Mouse (Mus musculus) midbrain, embryonic 11.5 days (tissue): ENCODE results near the gene S100a14. TPM values are rescaled to one million over a fixed set of nuclear protein-coding genes. Genes with fewer than 3 reads are reported as not detected.

Experiments
- ATAC-seq: fragments of 200-750 bp; cut with Nextera tagmentation; 2 replicates; pipeline ENCODE4 v1.8.0; 2017; ENCODE audit warnings: moderate TSS enrichment, moderate library complexity; ENCODE audit not compliant: low FRiP score
- DNase-seq: peaks from one replicate; pipeline ENCODE4 v3.0.0; 2015; ENCODE audit warnings: low spot score; ENCODE audit errors: missing footprints
- H3K27ac ChIP-seq: fragments of 300-500 bp; sonication (generic); 2 replicates; pipeline ENCODE4 v1.5.1; 2014; ENCODE audit warnings: low read depth, low read length
- H3K27me3 ChIP-seq: fragments of 300-500 bp; sonication (generic); 2 replicates; pipeline ENCODE4 v1.6.1; 2014; ENCODE audit warnings: mild to moderate bottlenecking, low read length, moderate library complexity, mixed read lengths; ENCODE audit not compliant: control insufficient read depth, insufficient read depth
- H3K36me3 ChIP-seq: fragments of 300-500 bp; sonication (generic); 2 replicates; pipeline ENCODE4 v1.6.1; 2014; ENCODE audit warnings: mild to moderate bottlenecking, low read length, moderate library complexity, mixed read lengths; ENCODE audit not compliant: control insufficient read depth, insufficient read depth
- H3K4me1 ChIP-seq: fragments of 300-500 bp; sonication (generic); 2 replicates; pipeline ENCODE4 v1.6.1; 2014; ENCODE audit warnings: low read length; ENCODE audit not compliant: control insufficient read depth, insufficient read depth
- H3K4me2 ChIP-seq: fragments of 300-500 bp; sonication (generic); 2 replicates; pipeline ENCODE4 v1.6.1; 2014; ENCODE audit warnings: mild to moderate bottlenecking, moderate library complexity
- H3K4me3 ChIP-seq: fragments of 300-500 bp; sonication (generic); 2 replicates; pipeline ENCODE4 v1.5.1; 2014; ENCODE audit warnings: low read depth, low read length
- H3K9ac ChIP-seq: fragments of 300-500 bp; sonication (generic); 2 replicates; pipeline ENCODE4 v1.6.1; 2014; ENCODE audit warnings: low read length
- H3K9me3 ChIP-seq: fragments of 300-500 bp; sonication (generic); 2 replicates; pipeline ENCODE4 v1.6.1; 2016; ENCODE audit warnings: low read length; ENCODE audit not compliant: control insufficient read depth
- WGBS: fragments of 180-500 bp; shearing (Covaris S2); extraction: QIAGEN DNeasy Blood & Tissue Kit; methylation state at CpG from one replicate; pipeline ENCODE4 v1.1.7; 2014; 5-methylcytosine and 5-hydroxymethylcytosine counted together
- polyA plus RNA-seq: library from polyadenylated mRNA; unstranded; fragments of >200 nt; fragmentation: Nextera tagmentation; extraction: Ambion mirVana; gene quantifications from 2 replicates; pipeline ENCODE4 v1.2.1, GENCODE M21; 2014

S100a14 gene
- polyA plus RNA-seq, 1 experiment from 2014 or later: not detected

- H3K4me1 ChIP-seq: no peaks in the 10 kb centered on the region
- no peaks in the 10 kb centered on the region for H3K9me3 ChIP-seq
- no peak overlapping the region for H3K4me2 ChIP-seq
- H3K27ac ChIP-seq: no peak overlapping the region
- no peak overlapping the region for H3K9ac ChIP-seq
- no peak for DNase-seq
- ATAC-seq: no peak
- H3K4me3 ChIP-seq: no peak overlapping the region
- 90% methylated on average over 3 of the region's 3 CpGs for WGBS
- no peaks in the 10 kb centered on the region for H3K27me3 ChIP-seq
- H3K36me3 ChIP-seq: no peaks in the 10 kb centered on the region
Observed at GRCm38 (mm10) chr3:90575320-90575719, 48.7 kb downstream of the S100a14 start.

- WGBS: 75% methylated on average over 10 of the region's 10 CpGs
- ATAC-seq: no peak
Observed at GRCm38 (mm10) chr3:90576351-90577001, 49.8 kb downstream of the S100a14 start.

More at GRCm38 (mm10) chr3:90576351-90577001, 49.8 kb downstream of the S100a14 start:
- Histone ChIP-seq H3K36me3 (no peaks in the 10 kb centered on the region), H3K9me3 (no peaks in the 10 kb centered on the region), H3K27me3 (no peaks in the 10 kb centered on the region), H3K9ac (no peak overlapping the region), H3K4me3 (no peak overlapping the region), H3K4me1 (no peaks in the 10 kb centered on the region), H3K27ac (no peak overlapping the region), H3K4me2 (no peak overlapping the region)
- no peak for DNase-seq

Other genes with a start within 250 kb of the S100a14 start
- 10.4 TPM in 2 replicates for gene Gatad2b, start 233.7 kb upstream of the S100a14 start, polyA plus RNA-seq
- gene Slc27a3, start 136.9 kb upstream of the S100a14 start, polyA plus RNA-seq: 9.3 and 10.0 TPM in 2 replicates
- gene Ints3, start 93.2 kb upstream of the S100a14 start, polyA plus RNA-seq: 34.4 and 34.7 TPM in 2 replicates
- 2.4 and 2.7 TPM in 2 replicates for gene Npr1, start 61.0 kb upstream of the S100a14 start, polyA plus RNA-seq
- gene Ilf2, start 50.7 kb upstream of the S100a14 start, polyA plus RNA-seq: 338 and 369 TPM in 2 replicates
- 70.9 and 77.2 TPM in 2 replicates for gene Snapin, start 35.8 kb upstream of the S100a14 start, polyA plus RNA-seq
- 138 and 146 TPM in 2 replicates for gene Chtop, start 17.4 kb upstream of the S100a14 start, polyA plus RNA-seq
- gene S100a1, start 12.5 kb upstream of the S100a14 start, polyA plus RNA-seq: 6.9 and 8.0 TPM in 2 replicates
- 11.6 and 14.1 TPM in 2 replicates for gene S100a13, start 12.4 kb upstream of the S100a14 start, polyA plus RNA-seq
- 37.2 and 40.0 TPM in 2 replicates for gene S100a16, start 10.4 kb downstream of the S100a14 start, polyA plus RNA-seq
- gene S100a3, start 33.7 kb downstream of the S100a14 start, polyA plus RNA-seq: not detected in 2 replicates
- gene S100a2, start 63.4 kb downstream of the S100a14 start, polyA plus RNA-seq: not detected in 2 replicates
- gene Gm42674, start 75.0 kb downstream of the S100a14 start, polyA plus RNA-seq: not detected in 2 replicates
- 0.34 and 0.50 TPM in 2 replicates for gene S100a4, start 76.9 kb downstream of the S100a14 start, polyA plus RNA-seq
- gene S100a5, start 81.7 kb downstream of the S100a14 start, polyA plus RNA-seq: not detected in 2 replicates
- 24.5 and 25.1 TPM in 2 replicates for gene S100a6, start 86.0 kb downstream of the S100a14 start, polyA plus RNA-seq
- gene S100a7a, start 127.2 kb downstream of the S100a14 start, polyA plus RNA-seq: not detected in 2 replicates
- gene S100a8, start 142.1 kb downstream of the S100a14 start, polyA plus RNA-seq: 2.0 and 2.8 TPM in 2 replicates
- gene S100a9, start 168.9 kb downstream of the S100a14 start, polyA plus RNA-seq: 1.5 and 2.0 TPM in 2 replicates
- gene Pglyrp4, start 200.1 kb downstream of the S100a14 start, polyA plus RNA-seq: not detected in 2 replicates